Mouse (Mus musculus) thymus, adult 2 months (tissue): ENCODE data around the gene Rarb.

Source experiments
- CTCF ChIP-seq: fragments of 200-500 bp; IDR thresholded peaks from 2 replicates; pipeline ENCODE4 v1.5.1; 2012; ENCODE audit warnings: mild to moderate bottlenecking, control low read depth, low read length, moderate library complexity, borderline replicate concordance; ENCODE audit not compliant: control insufficient read depth, poor library complexity, insufficient read depth; ENCODE audit errors: extremely low read depth
- POLR2A ChIP-seq: fragments of 200-500 bp; IDR thresholded peaks from 2 replicates; pipeline ENCODE4 v1.6.1; 2012; ENCODE audit warnings: mild to moderate bottlenecking, low read length, control low read depth, moderate library complexity; ENCODE audit not compliant: control insufficient read depth, poor library complexity, insufficient read depth; ENCODE audit errors: extremely low read depth

GRCm38 (mm10) chr14:16551843-16552242 is 267.1 kb downstream of the Rarb start:
- TF ChIP-seq CTCF (no peak), POLR2A (no peak)
